Mouse (Mus musculus) ES-Bruce4 (cell line): ENCODE measurements around the gene Cdh23. TPM values are rescaled to one million over a fixed set of nuclear protein-coding genes. Genes with fewer than 3 reads are reported as not detected.

Experiments used
- H3K27ac ChIP-seq: 2 replicates; pipeline ENCODE4 v1.5.1; 2012; ENCODE audit warnings: low read length, inconsistent platforms; ENCODE audit not compliant: insufficient read depth
- H3K27me3 ChIP-seq: 2 replicates; pipeline ENCODE4 v1.6.1; 2012; ENCODE audit warnings: mild to moderate bottlenecking, low read length, inconsistent platforms; ENCODE audit not compliant: control insufficient read depth, poor library complexity, insufficient read depth, severe bottlenecking
- H3K36me3 ChIP-seq: 2 replicates; pipeline ENCODE4 v1.6.1; 2012; ENCODE audit warnings: inconsistent platforms, mild to moderate bottlenecking, low read length, moderate library complexity; ENCODE audit not compliant: control insufficient read depth, poor library complexity, insufficient read depth, severe bottlenecking
- H3K4me1 ChIP-seq: one replicate; pipeline ENCODE4 v1.8.1; 2011; ENCODE audit warnings: low read length; ENCODE audit not compliant: control insufficient read depth, insufficient read depth
- H3K4me3 ChIP-seq: 2 replicates; pipeline ENCODE4 v1.5.1; 2011; ENCODE audit warnings: low read depth, mild to moderate bottlenecking, low read length
- H3K9ac ChIP-seq: 2 replicates; pipeline ENCODE4 v1.6.1; 2012; ENCODE audit warnings: low read depth, mild to moderate bottlenecking, inconsistent platforms; ENCODE audit not compliant: poor library complexity, severe bottlenecking
- H3K9me3 ChIP-seq: replicated peaks from 2 replicates; pipeline ENCODE4 v1.6.1; 2012; ENCODE audit warnings: mild to moderate bottlenecking, low read length, inconsistent platforms; ENCODE audit not compliant: control insufficient read depth, poor library complexity, insufficient read depth, severe bottlenecking
- CTCF ChIP-seq: IDR thresholded peaks from one replicate; pipeline ENCODE4 v1.8.1; 2011; ENCODE audit warnings: low read depth, low read length
- EP300 ChIP-seq: IDR thresholded peaks from 2 replicates; pipeline ENCODE4 v1.6.1; 2011; ENCODE audit warnings: low read depth, low read length; ENCODE audit not compliant: insufficient read depth
- POLR2A ChIP-seq: IDR thresholded peaks from one replicate; pipeline ENCODE4 v1.8.1; 2011; ENCODE audit warnings: low read length; ENCODE audit not compliant: insufficient read depth
- polyA plus RNA-seq: library from polyadenylated mRNA; stranded (reverse); fragments of >200 nt; gene quantifications from 2 replicates; pipeline ENCODE4 v1.2.4, GENCODE M21; 2011; ENCODE audit warnings: low read depth; ENCODE audit not compliant: missing spikeins, insufficient read depth, insufficient read length

The Cdh23 gene
- polyA plus RNA-seq, 1 experiment, result 0.33 TPM

DNA sequence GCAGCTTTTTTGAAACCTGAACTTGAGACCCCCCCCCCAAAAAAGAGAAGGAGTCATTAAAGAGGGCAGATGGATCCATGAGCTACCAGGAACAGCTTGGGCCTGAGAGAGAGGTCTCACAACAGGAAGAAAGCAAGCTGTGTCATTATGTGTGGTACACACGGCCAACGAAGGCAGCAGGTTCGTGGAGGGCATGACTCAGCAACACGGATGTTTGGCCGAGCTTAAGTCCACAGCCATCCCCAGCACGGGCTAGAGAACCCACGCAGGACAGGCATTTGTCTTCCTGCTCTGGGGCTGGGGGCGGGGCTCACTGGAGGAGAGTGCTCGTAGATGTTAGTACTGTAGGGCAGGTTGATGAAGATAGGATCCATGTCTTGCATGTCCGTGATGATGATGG lies 165.7 kb downstream of the Cdh23 start:
- H3K4me1 ChIP-seq, result no peaks in the 10 kb centered on the region
- no peaks in the 10 kb centered on the region for H3K27me3 ChIP-seq
- H3K4me3 ChIP-seq, result no peak overlapping the region
- H3K36me3 ChIP-seq, result no peaks in the 10 kb centered on the region
- H3K9me3 ChIP-seq, result no peaks in the 10 kb centered on the region
- H3K27ac ChIP-seq, result no peak overlapping the region
- TF ChIP-seq CTCF (no peak), POLR2A (no peak), EP300 (no peak)
- no peak overlapping the region for H3K9ac ChIP-seq

DNA sequence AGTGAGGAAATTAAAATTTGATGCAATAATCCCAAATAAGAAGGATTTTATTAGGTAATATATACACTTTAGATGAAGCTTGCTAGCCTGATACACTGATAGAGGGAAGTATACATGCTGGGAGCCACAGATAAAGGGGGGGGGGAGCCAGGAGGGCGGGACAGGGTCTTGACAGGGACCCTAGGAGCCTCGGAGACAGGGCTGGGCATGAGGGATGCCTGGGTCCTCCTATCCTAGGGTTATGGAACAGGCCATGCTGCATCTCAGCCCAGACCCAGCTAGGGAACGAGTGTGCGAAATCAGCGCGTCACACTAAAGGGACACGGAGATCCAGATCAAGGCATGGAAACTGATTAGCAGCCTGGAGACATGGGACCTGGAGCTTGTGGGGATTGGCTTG lies 168.3 kb downstream of the Cdh23 start:
- Histone ChIP-seq H3K4me3 (no peak overlapping the region), H3K27ac (no peak overlapping the region), H3K36me3 (no peaks in the 10 kb centered on the region), H3K9me3 (no peaks in the 10 kb centered on the region), H3K9ac (no peak overlapping the region), H3K27me3 (no peaks in the 10 kb centered on the region), H3K4me1 (no peaks in the 10 kb centered on the region)
- TF ChIP-seq EP300 (no peak), CTCF (no peak), POLR2A (no peak)

DNA sequence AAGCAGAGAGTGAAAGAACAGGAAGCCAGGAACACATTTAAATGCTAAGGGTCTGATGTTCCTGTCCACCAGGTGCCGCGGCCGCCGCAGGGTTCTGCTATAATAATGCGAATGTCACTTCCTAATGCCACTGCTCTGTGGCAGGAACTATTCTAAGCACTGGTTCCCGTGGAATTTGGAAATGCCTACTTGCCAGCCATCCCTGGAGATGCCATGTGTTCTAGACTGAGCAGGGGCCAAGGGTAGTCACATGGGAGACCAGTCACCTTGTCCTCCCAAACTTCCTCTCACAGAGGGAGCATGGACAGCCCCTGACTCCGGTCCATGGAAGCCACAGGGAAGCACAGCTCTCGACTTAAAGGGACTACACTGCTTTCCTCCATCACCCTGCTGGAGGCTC lies 171.2 kb downstream of the Cdh23 start:
- TF ChIP-seq CTCF, result no peak
- TF ChIP-seq EP300, result no peak
- TF ChIP-seq POLR2A, result no peak
- H3K4me3 ChIP-seq, result no peak overlapping the region
- H3K9ac ChIP-seq, result no peak overlapping the region
- no peaks in the 10 kb centered on the region for H3K9me3 ChIP-seq
- H3K4me1 ChIP-seq, result no peaks in the 10 kb centered on the region
- H3K27me3 ChIP-seq, result no peaks in the 10 kb centered on the region
- no peaks in the 10 kb centered on the region for H3K36me3 ChIP-seq
- H3K27ac ChIP-seq, result no peak overlapping the region

DNA sequence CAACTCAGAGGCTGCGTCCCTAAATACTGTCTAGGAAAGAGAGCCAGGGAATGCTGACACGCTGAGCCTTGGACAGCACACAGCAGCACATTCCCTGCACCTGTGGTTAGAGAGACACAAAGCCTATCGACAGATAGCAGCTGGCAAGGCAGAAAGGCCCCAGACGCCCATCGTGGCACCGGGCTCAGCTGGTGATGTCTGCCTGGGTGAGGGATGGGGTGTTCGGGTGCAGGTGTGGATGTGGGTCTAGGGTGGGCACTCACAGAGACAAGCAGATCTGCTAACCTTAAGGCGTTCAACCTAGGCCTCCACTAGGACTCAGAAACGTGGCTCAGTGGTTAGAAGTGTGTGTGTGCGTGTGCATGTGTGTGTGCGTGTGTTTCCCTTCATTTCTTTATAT lies 180.0 kb downstream of the Cdh23 start:
- Histone ChIP-seq H3K4me1 (no peaks in the 10 kb centered on the region), H3K9me3 (no peaks in the 10 kb centered on the region), H3K36me3 (no peaks in the 10 kb centered on the region), H3K27me3 (no peaks in the 10 kb centered on the region), H3K27ac (no peak overlapping the region), H3K4me3 (no peak overlapping the region), H3K9ac (no peak overlapping the region)
- TF ChIP-seq POLR2A (no peak), CTCF (no peak), EP300 (no peak)

DNA sequence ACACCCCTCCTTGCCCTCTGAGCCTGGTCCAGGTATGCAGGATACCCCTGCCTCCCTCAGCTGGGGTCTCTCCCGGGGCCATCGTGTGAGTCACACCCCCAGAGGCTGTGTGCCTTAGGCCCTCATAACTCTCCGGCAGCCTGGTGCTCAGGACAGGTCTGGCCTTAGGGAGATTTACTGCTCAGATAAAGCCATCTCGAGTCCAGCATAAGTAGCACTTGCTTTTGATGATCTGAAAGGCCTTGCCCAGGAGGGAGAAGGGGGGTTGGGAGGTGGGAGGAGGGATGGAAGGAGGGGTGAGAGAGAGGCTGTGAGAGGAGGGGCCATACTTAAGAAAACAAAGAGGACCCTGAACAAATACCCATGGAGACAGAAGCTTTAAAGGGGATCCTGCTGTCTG lies 197.8 kb downstream of the Cdh23 start:
- Histone ChIP-seq H3K27me3 (no peaks in the 10 kb centered on the region), H3K36me3 (no peaks in the 10 kb centered on the region), H3K4me3 (no peak overlapping the region), H3K9me3 (no peaks in the 10 kb centered on the region), H3K27ac (no peak overlapping the region), H3K4me1 (no peaks in the 10 kb centered on the region), H3K9ac (no peak overlapping the region)
- TF ChIP-seq POLR2A (no peak), CTCF (no peak), EP300 (no peak)

DNA sequence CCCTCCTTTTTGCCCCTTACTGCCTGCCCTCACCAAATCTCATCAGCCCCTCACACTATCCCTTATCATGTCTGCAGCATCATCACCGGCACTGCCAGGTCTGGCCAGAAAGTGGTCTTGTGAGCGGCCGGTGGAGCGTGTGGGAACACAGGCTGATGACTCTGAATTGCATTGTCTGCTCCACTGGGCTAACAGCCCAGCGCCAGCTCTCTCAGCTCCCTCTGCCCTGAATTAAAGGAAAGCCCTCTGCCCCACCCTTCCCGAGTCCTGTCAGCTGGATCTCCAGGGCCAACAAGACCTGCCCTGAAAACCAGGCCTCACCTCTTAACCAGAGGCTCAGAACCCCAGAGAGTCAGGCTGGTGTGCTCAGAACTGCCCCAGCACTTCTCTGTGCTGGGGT lies 201.2 kb downstream of the Cdh23 start:
- Histone ChIP-seq H3K9me3 (no peaks in the 10 kb centered on the region), H3K4me3 (no peak overlapping the region), H3K4me1 (no peaks in the 10 kb centered on the region), H3K27ac (no peak overlapping the region), H3K27me3 (no peaks in the 10 kb centered on the region), H3K36me3 (no peaks in the 10 kb centered on the region), H3K9ac (no peak overlapping the region)
- TF ChIP-seq POLR2A (no peak), EP300 (no peak), CTCF (no peak)
